Mouse (Mus musculus) T-helper 17 cell (primary cell): ENCODE measurements at regions not wholly inside any gene's neighbourhood (a gene's known extent, or its start where the extent isn't known, plus 50 kb on each side); places are given as distances from the start of the nearest gene placed in this dataset.

Source experiments
- in situ Hi-C, 2 experiments: fragments of 300-600 bp; cut with MboI, MseI; formaldehyde crosslinking; loops; 1 replicate in 1 of 2; 2 replicates in 1 of 2; pipeline ENCODE4 v1.15.1; 2025; ENCODE audit warnings: high pct_unique_total_duplicates in 2 of 2

- in situ Hi-C loops = no loop called here
Observed at GRCm38 (mm10) chr7:115266141-115266540, 522.6 kb downstream of the Insc start.

- in situ Hi-C loops = no loop called here
Observed at GRCm38 (mm10) chr7:115270803-115271202, 527.3 kb downstream of the Insc start.

GRCm38 (mm10) chr7:115274836-115275235 lies 531.3 kb downstream of the Insc start:
- in situ Hi-C loops = no loop called here

- in situ Hi-C loops = no loop called here
Observed at GRCm38 (mm10) chr7:115290801-115291417, 547.4 kb downstream of the Insc start.

- in situ Hi-C loops = no loop called here
Observed at GRCm38 (mm10) chr7:115294655-115295230, 551.2 kb downstream of the Insc start.

GRCm38 (mm10) chr7:115300241-115300640 lies 556.7 kb downstream of the Insc start:
- in situ Hi-C loops = no loop called here

GRCm38 (mm10) chr7:115308377-115308776 lies 564.9 kb downstream of the Insc start:
- in situ Hi-C loops = no loop called here

GRCm38 (mm10) chr7:115310400-115311225 lies 567.1 kb downstream of the Insc start:
- in situ Hi-C loops = no loop called here

GRCm38 (mm10) chr7:115319504-115319903 lies 576.0 kb downstream of the Insc start:
- in situ Hi-C loops = no loop called here

GRCm38 (mm10) chr7:115322989-115323388 lies 579.5 kb downstream of the Insc start:
- in situ Hi-C loops = no loop called here

- in situ Hi-C loops = no loop called here
Observed at GRCm38 (mm10) chr7:115328300-115328699, 584.8 kb downstream of the Insc start.

- in situ Hi-C loops = no loop called here
Observed at GRCm38 (mm10) chr7:115331698-115332097, 588.2 kb downstream of the Insc start.

GRCm38 (mm10) chr7:115333046-115333577 lies 589.6 kb downstream of the Insc start:
- in situ Hi-C loops = no loop called here

GRCm38 (mm10) chr7:115335051-115335450 lies 591.6 kb downstream of the Insc start:
- in situ Hi-C loops = no loop called here

- in situ Hi-C loops = no loop called here
Observed at GRCm38 (mm10) chr7:115340155-115340554, 596.7 kb downstream of the Insc start.

GRCm38 (mm10) chr7:115341007-115341406 lies 597.5 kb downstream of the Insc start:
- in situ Hi-C loops = no loop called here

- in situ Hi-C loops = no loop called here
Observed at GRCm38 (mm10) chr7:115345749-115346148, 602.3 kb downstream of the Insc start.

GRCm38 (mm10) chr7:115358711-115359110 lies 615.2 kb downstream of the Insc start:
- in situ Hi-C loops = loop anchor here (10.0 to 25.0 kb wide), 2 partner anchors 656 to 679 kb away; partner anchors contain the start of genes 1110004F10Rik (in 1 of the 2) and Sox6 (in 1 of the 2)

- in situ Hi-C loops = loop anchor here in 1 of 2 experiments (25.0 kb wide), 1 partner anchor 677 kb away; the partner anchor contains the start of genes 1110004F10Rik and Sox6
Observed at GRCm38 (mm10) chr7:115360142-115360541, 616.6 kb downstream of the Insc start.

- in situ Hi-C loops = loop anchor here in 1 of 2 experiments (25.0 kb wide), 1 partner anchor 675 kb away; the partner anchor contains the start of genes 1110004F10Rik and Sox6
Observed at GRCm38 (mm10) chr7:115362117-115362516, 618.6 kb downstream of the Insc start.

- in situ Hi-C loops = loop anchor here (5.0 to 25.0 kb wide), 2 partner anchors 670 kb away; partner anchors contain the start of genes 1110004F10Rik (in 2 of the 2) and Sox6 (in 2 of the 2)
Observed at GRCm38 (mm10) chr7:115366910-115367309, 623.4 kb downstream of the Insc start.

GRCm38 (mm10) chr7:115371143-115371542 lies 627.6 kb downstream of the Insc start:
- in situ Hi-C loops = loop anchor here in 1 of 2 experiments (25.0 kb wide), 1 partner anchor 666 kb away; the partner anchor contains the start of genes 1110004F10Rik and Sox6
